Mouse (Mus musculus) activated CD4-positive, CD25-positive, alpha-beta regulatory T cell, adult 9 weeks (primary cell): ENCODE measurements around the gene Mmp24. TPM values are rescaled to one million over a fixed set of nuclear protein-coding genes. Genes with fewer than 3 reads are reported as not detected.

Experiments used
- polyA plus RNA-seq: library from polyadenylated mRNA; unstranded; fragments of 100-300 nt; shearing (Covaris generic); gene quantifications from one replicate; pipeline ENCODE4 v1.2.1, GENCODE M21; 2017

Gene Mmp24
- polyA plus RNA-seq, result 0.10 TPM

GRCm38 (mm10) chr2:155774927-155775684 is at the start of gene Mmp24:
Gene Mmp24 (plus strand): TSS chr2:155775342.

GRCm38 (mm10) chr2:155729158-155729645 is 45.9 kb upstream of the Mmp24 start, which contains the start of gene Edem2:
Gene Edem2 (minus strand): TSS chr2:155729475.

GRCm38 (mm10) chr2:155735766-155736165 is 39.4 kb upstream of the Mmp24 start, which contains the start of gene Gm17581:
Gene Gm17581 (minus strand): TSS chr2:155735866.

GRCm38 (mm10) chr2:155751014-155751786 is 23.9 kb upstream of the Mmp24 start, which contains the start of gene Procr:
Gene Procr (plus strand): TSS chr2:155751117.

GRCm38 (mm10) chr2:155819392-155819448 is 44.1 kb downstream of the Mmp24 start, which contains the start of gene BC029722:
Gene BC029722 (minus strand): TSS chr2:155819426.

GRCm38 (mm10) chr2:155826630-155827424 is 51.7 kb downstream of the Mmp24 start, which contains the start of gene Eif6:
Gene Eif6 (minus strand): TSS chr2:155826925.

GRCm38 (mm10) chr2:155834732-155835131 is 59.6 kb downstream of the Mmp24 start, which contains the start of gene Fam83c:
Gene Fam83c (minus strand): TSS chr2:155834854.

Other genes with a start within 250 kb of the Mmp24 start
- gene Gss, start 182.5 kb upstream of the Mmp24 start, polyA plus RNA-seq, result 13.3 TPM
- 0.16 TPM for gene Myh7b, start 164.1 kb upstream of the Mmp24 start, polyA plus RNA-seq
- 115 TPM for gene Trpc4ap, start 83.0 kb upstream of the Mmp24 start, polyA plus RNA-seq
- 80.5 TPM for gene Edem2, start 45.9 kb upstream of the Mmp24 start, polyA plus RNA-seq
- not detected for gene Gm17581, start 39.5 kb upstream of the Mmp24 start, polyA plus RNA-seq
- gene Procr, start 24.2 kb upstream of the Mmp24 start, polyA plus RNA-seq, result not detected
- gene BC029722, start 44.1 kb downstream of the Mmp24 start, polyA plus RNA-seq, result 46.4 TPM
- 210 TPM for gene Eif6, start 51.6 kb downstream of the Mmp24 start, polyA plus RNA-seq
- not detected for gene Fam83c, start 59.5 kb downstream of the Mmp24 start, polyA plus RNA-seq
- 56.2 TPM for gene Uqcc1, start 155.0 kb downstream of the Mmp24 start, polyA plus RNA-seq
- not detected for gene Gm15557, start 165.4 kb downstream of the Mmp24 start, polyA plus RNA-seq
- not detected for gene Gdf5, start 170.0 kb downstream of the Mmp24 start, polyA plus RNA-seq
- gene Cep250, start 181.1 kb downstream of the Mmp24 start, polyA plus RNA-seq, result 71.5 TPM
- 1.1 TPM for gene 6430550D23Rik, start 232.6 kb downstream of the Mmp24 start, polyA plus RNA-seq
- 166 TPM for gene Ergic3, start 232.7 kb downstream of the Mmp24 start, polyA plus RNA-seq